Mouse (Mus musculus) regulatory T cell (primary cell): ENCODE results near the gene Dhx33.

ENCODE experiments used
- in situ Hi-C: fragments of 300-600 bp; cut with MboI, MseI; formaldehyde crosslinking; loops from one replicate; pipeline ENCODE4 v1.15.1; 2025; ENCODE audit warnings: high pct_unique_total_duplicates

Dhx33 gene

DNA sequence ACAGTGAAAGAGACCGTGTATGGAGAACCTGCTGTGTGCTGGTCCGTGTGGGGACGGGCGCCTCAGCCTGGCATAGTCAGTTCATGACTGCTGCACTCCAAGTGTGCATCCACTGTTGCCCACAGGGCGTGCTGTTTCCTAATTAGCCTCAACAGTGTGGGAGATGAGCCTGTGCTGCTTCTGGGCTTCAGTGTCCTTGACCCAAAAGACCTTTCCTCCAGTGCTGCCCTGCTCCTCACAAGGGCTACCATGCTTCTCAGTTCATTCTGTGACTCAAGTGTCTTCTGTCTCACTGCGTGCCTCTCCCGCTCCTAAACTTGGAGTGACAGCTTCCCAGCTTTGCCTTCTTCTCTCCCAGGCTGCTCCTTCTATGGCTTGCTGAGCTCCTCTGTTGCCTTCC, 68.9 kb downstream of the Dhx33 start:
- in situ Hi-C loops: no loop called here
